Mouse (Mus musculus) monocyte, adult 59 days (primary cell): ENCODE measurements around the gene Myog. TPM values are rescaled to one million over a fixed set of nuclear protein-coding genes. Genes with fewer than 3 reads are reported as not detected.

Source experiments
- total RNA-seq, 2 experiments: library from RNA; stranded (reverse); gene quantifications; one replicate each; pipeline ENCODE4 v1.2.4; 2023

The Myog gene
- total RNA-seq: not detected

DNA sequence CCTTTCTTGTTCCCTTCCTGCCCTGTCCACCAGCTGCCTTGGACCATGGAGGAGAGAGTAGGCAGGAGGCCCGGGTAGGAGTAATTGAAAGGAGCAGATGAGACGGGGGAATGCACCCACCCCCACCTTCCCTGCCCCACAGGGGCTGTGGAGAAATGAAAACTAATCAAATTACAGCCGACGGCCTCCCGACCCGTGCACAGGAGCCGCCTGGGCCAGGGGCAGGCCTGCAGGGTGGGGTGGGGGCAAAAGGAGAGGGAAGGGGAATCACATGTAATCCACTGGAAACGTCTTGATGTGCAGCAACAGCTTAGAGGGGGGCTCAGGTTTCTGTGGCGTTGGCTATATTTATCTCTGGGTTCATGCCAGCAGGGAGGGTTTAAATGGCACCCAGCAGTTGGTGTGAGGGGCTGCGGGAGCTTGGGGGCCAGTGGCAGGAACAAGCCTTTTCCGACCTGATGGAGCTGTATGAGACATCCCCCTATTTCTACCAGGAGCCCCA lies at the start of gene Myog:
Gene Myog, plus strand, starts transcription at position 392 of the 502 bp plus-strand sequence.

GRCm38 (mm10) chr1:134332770-134333271 lies 43.0 kb downstream of the Myog start, which contains the start of gene Ppfia4:
Ppfia4 (minus strand) TSS chr1:134332928.

Other genes starting within 250 kb of the Myog start
- 100 to 1,000 TPM; 529 to 618 TPM for gene Btg2, start 210.9 kb upstream of the Myog start, total RNA-seq
- not detected for gene Chit1, start 178.7 kb upstream of the Myog start, total RNA-seq
- gene Chil1, start 107.8 kb upstream of the Myog start, total RNA-seq: 10 to 100 TPM; 14.3 to 24.9 TPM
- not detected for gene Mybph, start 96.5 kb upstream of the Myog start, total RNA-seq
- gene Adora1, start 54.6 kb upstream of the Myog start, total RNA-seq: not detected
- 10 to 100 TPM; 40.0 to 40.1 TPM for gene Ppfia4, start 42.9 kb downstream of the Myog start, total RNA-seq
- gene Tmem183a, start 72.0 kb downstream of the Myog start, total RNA-seq: 10 to 100 TPM; 47.6 to 58.3 TPM
- gene 4933406M09Rik, start 96.0 kb downstream of the Myog start, total RNA-seq: not detected
- 10 to 100 TPM; 74.8 to 77.0 TPM for gene Cyb5r1, start 115.6 kb downstream of the Myog start, total RNA-seq
- 100 to 1,000 TPM; 213 to 224 TPM for gene Adipor1, start 125.4 kb downstream of the Myog start, total RNA-seq
- 10 to 100 TPM; 13.2 to 14.6 TPM for gene Klhl12, start 165.5 kb downstream of the Myog start, total RNA-seq
- 10 to 100 TPM; 15.8 to 16.2 TPM for gene Rabif, start 204.7 kb downstream of the Myog start, total RNA-seq